Mouse (Mus musculus) embryo, embryonic 11 days (tissue): ENCODE measurements around the gene 4930568D16Rik.

ENCODE experiments used
- DNase-seq: peaks from one replicate; pipeline ENCODE4 v3.0.0-alpha.2; 2015

The 4930568D16Rik gene

DNA sequence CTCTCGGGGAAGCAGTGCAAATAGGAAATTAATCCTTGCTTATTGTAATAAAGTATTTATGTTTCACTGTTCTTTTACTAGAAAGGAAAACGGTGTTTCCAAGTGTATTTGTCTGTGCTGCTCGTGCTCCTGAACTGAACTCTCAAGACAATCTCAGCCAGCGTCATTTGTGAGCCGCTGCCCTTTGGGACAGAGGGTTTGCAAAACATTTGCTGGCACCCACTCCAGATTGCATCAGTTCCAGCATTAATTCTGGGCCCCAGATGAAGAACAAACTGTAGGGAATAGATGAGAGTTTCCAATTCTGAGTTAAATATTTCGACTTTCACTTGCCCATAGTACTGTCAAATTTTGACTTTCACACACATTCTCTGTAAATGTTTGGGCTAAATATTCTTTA lies 28.8 kb downstream of the 4930568D16Rik start:
- DNase-seq, result no peak

DNA sequence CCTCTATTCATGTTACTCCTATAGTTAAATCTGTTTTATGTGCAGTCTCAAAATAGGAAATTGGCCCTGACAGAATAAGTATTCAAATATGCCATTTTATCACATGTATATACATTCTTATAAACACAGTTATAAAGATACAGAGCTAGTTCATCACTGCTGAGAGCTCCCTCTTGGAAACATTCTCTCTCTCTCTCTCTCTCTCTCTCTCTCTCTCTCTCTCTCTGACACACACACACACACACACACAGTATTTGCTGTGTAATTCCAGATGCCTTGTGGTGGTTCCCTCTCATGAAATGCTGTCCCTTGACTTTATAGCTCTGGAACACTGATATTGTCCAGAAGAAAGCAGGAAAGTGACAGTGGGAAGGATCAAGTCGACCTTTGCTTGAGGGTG lies 29.5 kb downstream of the 4930568D16Rik start:
- DNase-seq, result no peak

DNA sequence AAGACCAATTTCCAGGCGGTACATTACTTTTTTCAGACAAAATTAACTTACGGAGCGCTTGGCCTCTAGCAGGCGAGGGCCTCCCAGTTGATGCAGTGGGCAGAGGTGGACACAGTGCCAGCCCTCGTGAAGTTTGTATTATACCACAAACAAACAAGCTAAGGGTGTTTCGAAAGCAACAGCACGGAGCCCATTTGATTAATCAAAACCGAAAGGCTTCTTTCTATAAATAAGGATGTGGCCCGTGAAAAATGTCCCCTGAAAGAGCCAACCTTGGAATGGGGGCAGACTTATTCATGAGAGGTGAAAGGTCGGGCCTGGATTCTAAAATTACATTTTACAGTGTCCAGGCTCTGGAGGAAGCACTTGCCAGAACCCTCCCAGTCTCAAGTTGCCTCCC lies 30.1 kb downstream of the 4930568D16Rik start:
- DNase-seq, result peak; percentile 29

DNA sequence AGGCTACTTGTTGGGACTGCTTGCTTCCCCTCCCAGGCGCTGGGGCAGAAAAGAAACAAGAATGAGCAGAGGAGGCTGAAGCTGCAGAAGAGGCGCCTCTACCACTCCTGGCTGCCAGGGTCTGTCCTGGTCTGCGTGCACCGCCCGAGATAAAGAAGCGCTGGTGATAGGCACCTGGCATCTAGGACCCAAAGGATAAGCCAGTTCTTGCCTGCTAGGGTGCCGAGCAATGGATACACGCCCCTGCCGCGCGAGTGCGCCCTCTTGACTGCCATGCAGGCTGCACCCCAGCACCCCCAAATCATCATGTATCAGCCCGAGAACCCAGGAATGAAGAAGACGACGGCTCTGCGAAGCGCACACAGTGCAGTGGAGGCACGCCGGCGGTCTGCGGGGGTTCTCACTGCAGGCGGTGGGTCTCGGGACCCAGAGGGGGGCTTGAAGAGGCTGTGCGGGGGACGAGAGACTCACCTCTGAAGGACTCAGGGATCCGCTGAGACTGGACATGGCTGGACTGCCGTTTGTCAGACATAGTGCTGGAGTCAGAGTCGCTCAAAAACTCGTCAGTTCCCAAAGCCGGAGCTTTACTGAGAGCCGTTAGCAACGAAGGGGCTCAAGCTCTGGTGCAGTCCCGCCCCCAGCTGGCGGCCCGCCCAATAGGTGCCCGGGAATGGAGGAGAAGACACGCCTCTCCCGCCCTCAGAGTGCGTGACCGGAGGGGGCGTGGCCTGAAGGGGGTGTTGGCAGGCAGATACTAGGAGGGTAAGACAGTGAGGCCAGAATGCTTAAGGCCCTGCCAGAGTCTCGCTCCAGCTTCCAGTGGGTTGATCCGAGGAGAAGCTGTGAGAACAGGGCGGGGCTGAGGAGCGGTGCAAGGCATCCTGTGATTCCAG lies 30.9 kb downstream of the 4930568D16Rik start, which contains the start of gene Stom:
TSS of gene Stom (minus strand) at position 589 of the 893 bp plus-strand sequence.
- DNase-seq, result peak; percentile 99

DNA sequence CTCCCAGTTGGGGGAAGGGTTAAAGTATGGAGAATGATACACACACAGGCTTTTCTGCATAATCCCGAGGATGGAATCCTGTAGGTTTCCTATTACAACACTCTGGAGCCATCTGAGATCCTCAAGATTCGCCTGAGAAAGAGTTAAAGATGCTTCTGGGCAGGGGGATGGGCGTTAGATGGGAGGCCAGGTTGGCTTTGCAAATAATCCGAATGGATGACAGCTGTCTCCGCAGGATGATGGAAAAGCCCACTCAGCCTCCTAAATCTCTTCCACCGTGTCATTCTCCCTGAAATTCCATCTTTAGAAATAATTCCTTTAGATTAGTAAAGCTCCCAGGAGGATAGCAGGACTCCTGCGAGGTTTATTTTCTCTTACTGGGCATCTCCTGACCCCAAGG lies 31.9 kb downstream of the 4930568D16Rik start:
- peak; percentile 20 for DNase-seq

DNA sequence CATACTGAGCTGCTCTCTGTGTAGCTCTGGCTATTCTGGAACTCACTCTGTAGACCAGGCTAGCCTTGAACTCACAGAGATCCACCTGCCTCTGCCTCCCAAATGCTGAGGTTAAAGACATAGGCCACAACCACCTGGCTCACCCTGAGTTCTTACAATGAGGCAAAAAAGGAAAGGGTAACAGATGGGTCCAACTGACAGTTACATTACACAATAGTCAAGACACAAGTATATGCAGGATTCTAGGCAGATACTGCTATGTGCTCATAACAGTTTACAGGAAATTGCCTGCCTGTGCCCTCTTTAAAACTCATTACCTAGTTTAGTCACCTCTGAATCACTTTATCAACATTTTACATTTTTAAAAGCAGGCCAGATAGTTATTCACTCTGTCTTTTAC lies 33.9 kb downstream of the 4930568D16Rik start:
- no peak for DNase-seq

DNA sequence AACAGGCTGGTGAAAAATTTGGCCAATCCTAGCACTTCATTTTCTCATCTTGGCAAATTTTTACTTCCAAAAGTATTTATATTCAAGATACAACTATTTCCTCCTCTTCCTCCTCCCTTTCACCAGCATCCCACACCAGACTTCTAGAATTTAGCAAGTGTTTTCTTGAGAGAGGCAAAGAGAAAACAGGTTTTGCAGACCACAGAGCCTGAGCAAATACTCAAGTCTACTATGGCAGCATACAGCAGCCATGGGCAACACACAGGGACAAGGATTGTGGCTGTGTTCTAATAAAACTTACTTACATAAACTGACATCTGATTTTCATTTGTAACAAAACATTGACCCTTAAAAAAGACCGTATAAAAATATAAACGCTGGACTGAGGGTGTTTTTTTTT lies 36.3 kb downstream of the 4930568D16Rik start:
- DNase-seq, result no peak

DNA sequence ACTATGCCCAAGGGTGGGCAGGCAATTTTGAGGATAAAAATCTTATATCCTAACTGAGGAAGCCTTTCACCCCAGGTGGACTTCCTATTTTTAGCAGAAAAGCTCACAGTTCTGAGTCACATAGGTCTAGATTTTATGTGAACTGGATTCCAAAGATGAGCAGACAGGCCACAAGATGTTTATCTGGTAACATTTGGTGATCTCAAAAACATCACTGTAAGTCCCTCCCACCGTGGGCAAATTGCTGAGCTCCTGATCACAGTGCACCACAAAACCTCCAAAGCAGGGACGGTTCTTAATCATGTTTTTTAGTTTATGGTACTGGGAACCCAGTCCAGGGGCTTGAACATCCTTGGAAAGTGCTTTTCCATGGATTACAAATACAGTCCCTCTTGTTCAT lies 38.5 kb downstream of the 4930568D16Rik start:
- no peak for DNase-seq

DNA sequence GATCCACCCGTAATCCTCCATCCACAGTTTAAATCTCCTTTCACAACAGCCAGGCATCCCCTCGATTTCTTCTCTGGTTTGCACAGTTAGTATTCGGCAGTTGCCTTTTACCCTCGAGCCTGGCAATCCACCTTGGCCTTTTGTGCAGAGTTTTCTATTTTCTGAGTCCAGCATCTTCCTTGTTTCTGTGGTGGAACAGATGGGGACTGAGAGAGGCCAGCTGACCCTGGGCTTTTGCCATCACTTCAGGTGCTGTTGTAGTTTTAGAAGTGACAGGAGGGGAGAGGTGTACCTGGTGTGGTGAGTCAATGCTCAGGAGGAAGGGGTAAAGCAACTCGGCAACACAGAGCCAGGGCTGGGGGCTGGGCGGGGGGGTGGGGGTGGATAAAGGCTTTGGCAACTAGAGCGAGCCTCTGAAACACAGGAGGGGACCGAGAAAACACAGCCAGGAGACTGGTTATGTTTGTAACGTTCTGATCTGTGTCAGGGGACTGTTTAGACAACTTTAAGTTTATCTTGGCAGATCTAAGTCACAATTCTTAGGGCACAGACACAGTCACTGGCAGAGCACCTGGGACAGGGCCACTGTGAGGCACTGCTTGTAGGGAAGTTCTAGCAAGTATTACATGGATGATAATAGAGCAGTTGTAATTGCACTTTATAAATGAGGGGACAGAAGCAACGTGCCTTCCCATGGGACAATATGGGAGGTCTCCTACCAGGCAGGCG lies 39.3 kb downstream of the 4930568D16Rik start:
- no peak for DNase-seq

DNA sequence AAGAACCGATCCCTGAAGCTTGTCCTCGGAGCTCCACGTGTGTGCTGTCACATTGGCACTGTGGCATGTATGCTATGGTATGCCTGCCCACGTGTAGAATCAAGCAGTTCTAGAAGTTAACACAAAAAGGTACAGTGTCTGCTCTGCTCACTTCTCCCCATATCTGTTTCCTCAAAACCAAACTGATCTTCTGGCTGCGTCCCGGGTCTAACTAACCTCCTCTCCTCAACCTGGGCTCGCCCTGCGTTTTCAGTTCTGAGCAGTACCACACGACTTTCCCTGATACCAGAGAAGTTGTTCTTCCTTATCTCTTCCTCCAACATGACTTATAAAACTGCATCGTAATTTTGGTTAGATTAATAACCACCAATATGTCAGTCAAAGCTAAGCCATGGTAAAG lies 39.9 kb downstream of the 4930568D16Rik start:
- DNase-seq, result no peak

DNA sequence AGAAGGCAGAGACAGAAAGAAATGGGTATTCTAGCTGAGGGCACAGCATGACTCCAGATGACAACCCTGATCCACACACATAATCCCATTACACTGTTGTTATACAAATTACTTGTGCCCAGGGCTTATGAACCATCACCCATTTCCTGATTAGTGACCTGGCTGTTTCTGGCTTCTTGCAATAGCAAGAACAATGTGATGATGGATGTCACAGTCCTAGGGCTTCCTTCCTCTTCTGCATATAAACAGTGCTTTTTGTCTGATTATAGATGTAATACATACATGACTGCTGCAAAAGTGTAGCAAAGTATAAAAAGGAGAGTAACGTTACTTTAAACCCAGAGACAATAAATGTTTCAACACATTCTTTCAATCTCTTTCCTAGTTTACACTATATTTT lies 40.6 kb downstream of the 4930568D16Rik start:
- no peak for DNase-seq

DNA sequence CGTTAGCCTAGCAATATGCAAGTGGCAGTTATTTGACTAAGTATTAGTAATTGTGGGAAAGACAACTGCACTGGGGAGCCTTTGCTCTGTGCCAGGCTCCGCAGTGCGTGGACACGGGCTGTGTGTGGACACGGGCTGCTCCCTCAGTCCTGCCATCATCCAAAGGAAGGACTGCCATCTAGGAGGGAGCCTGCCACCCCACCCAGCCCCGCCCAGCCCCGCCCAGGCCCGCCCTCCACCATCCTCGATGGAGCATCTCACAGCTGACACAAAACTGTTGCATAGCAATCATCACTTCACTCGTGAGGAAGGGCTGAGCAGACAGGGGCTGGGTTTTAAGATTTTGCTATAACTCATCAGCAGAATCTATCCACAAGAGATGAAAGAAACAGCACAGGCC lies 41.6 kb downstream of the 4930568D16Rik start:
- DNase-seq, result no peak

DNA sequence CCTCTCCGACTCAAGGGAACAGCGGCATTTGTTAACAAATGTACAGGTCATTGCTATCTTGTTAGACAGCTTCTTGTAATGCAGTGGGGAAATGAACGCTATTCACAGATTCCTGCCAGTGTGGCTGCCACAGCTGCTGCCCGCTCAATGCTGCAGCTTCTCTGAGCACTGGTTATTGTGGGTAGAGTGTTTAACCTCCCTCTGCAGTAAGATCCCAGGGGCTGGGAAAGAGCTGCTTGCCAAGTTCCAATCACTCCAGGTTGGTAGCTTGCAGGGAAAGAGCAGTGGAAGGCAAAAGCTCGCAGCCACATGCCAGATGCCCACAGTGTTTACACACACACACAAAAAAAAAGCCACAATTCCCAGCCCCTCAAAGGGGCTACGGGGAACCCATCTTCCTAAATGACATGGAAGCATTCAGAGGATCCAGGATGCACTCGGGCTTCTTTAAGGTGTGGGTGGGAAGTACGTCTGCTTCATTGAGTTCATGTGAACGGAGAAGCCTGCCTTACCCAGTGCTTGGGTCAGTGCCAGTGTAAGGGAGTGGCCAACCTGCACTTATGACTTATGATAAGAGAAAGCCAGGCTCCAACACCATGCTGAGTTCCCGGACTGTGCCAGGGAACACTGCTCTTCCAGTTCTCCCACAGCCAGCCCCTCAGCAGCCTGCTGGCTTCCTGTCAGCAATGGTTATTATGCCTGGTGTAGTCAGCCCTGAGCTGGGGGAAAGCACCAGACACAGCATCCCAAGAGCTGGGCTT lies 44.9 kb downstream of the 4930568D16Rik start:
- DNase-seq, result no peak

DNA sequence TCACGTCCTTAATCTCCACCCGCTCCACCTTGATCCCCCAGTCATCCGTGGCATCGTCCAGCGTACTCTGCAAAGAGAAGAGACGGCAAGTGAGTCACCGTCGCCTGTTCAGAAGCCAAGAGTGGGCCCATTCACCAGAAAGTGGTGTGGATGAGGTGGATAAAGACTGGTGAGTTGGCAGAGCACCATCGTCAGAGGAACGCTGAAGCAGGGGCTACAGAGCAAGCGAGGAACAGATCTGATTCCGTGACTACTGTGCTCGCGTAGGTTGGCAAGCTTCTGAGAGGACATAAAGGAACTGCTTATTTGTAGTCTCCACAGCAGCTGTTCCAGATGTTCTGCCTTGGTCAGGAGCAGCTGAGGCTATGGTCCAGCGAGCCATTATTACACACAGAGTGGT lies 47.1 kb downstream of the 4930568D16Rik start:
- DNase-seq, result no peak

DNA sequence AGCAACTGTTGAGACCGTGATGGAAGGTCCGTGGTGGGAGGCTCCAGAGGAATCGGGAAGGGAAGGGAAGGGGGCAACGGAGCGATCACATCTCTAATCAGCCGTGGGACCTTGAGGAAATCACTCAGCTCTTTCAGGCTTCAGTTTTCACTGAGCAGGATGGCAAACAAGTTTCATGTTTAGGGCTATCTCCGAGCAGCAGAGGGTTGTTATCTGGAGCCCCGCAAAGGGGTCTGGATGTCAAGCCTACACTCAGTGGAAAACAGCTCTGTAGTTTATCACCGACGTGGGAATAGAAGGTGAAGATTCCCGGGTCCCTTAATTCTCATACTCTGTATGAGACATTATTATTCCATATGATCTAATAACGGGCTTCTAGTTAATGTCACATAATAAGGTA lies 49.1 kb downstream of the 4930568D16Rik start:
- DNase-seq, result no peak

DNA sequence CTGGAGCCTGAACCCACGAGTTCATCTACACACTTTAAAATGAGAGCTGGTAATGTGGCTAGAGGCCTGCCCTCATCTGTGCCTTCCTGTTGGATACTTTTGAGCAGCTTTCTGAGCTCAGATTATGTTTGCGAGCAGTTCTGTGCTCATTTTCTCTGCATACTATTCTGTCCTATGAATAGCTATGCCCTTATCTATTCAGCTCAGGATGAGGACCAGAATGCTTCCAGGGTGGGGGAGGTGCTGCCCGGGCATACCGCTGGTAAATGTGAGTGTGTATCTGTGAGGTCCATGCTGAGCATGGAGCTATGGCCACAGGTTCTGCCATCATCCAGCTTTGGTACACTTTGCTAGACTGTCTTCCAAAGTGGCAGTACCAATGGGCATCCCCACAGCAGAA lies 49.9 kb downstream of the 4930568D16Rik start:
- DNase-seq, result no peak

DNA sequence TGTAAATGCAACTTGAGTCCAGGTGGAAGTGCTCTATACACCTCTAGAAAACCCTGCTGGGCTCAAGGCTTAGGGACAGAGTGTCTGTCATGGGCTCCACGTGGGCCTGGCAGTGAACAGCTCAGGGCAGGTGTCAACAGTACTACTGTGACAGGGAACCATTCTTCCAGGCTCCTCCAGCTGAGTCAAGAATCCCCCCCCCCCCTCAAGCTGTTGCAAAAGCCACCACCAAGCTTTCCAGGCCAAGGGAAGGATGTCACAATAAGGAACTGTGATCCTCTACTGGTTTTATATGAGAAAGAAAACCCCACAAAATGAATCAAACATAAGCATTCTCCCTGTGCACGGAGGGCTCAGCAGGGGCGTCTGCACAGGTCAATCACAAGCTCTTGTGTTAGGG lies 53.2 kb downstream of the 4930568D16Rik start:
- DNase-seq, result no peak

DNA sequence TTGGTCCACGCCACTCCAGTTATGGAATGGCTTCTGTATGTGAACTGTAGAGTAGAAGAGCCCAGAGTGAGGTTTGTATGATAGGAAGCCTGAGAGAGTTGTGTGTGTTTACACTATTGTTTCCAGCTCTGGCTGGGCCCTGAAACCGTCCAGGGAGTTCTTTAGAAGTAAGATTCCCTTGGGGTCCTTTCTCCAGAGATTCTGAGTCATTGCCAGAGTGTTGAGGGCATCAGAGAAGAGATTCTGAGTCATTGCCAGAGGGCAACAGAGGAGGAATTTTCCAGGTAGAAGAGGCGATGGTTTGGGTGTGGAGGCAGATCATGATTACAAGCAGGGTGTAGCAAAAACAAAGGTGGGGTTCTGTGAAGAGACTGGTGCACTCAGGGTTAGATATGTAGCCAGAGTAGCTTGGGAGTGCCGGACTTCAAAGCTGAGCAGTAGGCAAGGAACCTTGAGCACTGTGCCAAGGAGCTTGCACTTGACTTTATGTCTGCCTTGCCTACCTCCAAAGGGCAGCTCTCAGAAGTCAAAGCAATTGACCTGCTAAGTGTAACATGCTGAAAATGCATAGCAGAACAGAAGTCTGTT lies 57.5 kb downstream of the 4930568D16Rik start:
- no peak for DNase-seq

DNA sequence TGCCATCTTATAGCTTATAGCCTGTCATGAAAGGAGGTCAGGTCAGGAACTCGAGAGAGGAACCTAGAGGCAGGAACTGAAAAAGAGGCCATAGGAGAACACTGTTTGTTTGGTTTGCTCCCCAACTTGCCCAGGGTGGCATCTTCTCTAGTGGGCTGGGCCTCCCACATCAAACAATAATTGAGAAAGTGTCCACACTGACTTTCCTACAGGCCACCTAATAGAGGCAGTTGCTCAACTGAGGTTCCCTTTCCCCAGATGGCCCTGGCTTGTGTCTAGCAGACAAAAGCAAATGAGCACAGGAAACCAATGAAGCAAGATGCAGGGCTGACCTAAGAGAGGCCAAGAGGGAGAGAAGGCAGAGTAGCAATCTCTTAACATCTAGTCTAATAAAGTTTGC lies 59.4 kb downstream of the 4930568D16Rik start:
- no peak for DNase-seq
